Mouse (Mus musculus) megakaryocyte progenitor cell, adult 5-6 weeks (primary cell): Measurements from ENCODE around the gene Pcnx. TPM values are rescaled to one million over a fixed set of nuclear protein-coding genes. Genes with fewer than 3 reads are reported as not detected.
"Not testable (repeated sequence)": the region's sequence is repeated elsewhere in the genome, so short reads cannot be mapped to it uniquely, and the experiment has no call there.

Experiments used
- ATAC-seq: replicated peaks from 2 replicates; pipeline ENCODE4 v1.8.0; 2016; ENCODE audit warnings: mild to moderate bottlenecking, moderate TSS enrichment, inconsistent platforms; ENCODE audit not compliant: poor library complexity
- total RNA-seq, 2 experiments: library from RNA; stranded (forward) in 1 of 2; stranded (reverse) in 1 of 2; fragments of 157-497, 149-512 nt in 1 of 2; fragments of 200-1000 nt in 1 of 2; gene quantifications; 2 replicates each; pipeline versions ENCODE4 v1.2.3 to v1.2.4; 2015 to 2017

The Pcnx gene
- total RNA-seq, 2 experiments from 2014 or later: 10.0 to 32.2 TPM

DNA sequence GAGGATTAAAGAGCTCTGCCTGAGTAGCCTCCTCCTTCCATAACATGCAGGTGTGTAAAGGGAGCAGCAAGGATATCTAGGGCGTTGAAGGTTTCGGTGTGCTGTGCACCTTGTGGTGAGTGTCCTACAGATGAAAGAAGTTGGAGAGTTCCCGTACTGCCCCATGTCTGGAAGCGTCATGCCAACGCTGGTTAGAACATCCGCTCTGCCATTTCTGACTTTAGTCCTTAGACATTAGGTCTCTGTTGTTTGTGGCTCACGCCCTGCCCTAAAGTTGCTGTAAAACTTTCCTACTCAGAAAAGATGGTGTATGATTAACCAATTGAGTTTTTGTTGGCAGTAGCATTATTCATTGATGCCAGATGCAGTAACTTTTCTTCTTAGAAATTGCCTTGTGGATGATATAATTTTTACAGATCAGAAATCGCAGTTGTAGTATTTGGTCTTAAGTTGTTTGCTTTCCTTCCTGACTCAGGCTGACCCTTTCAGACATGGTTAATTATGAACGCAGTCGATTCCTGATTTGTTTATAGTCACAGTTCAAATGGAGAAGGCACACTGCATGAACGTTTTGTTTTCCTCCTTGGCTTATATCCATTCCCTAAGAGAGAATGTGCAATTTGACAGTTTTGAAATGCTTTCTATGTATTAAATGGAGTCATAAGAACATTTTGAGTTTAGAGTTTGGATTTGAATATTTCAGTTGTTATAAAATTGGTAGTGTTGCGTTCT lies 83.7 kb downstream of the Pcnx start:
- ATAC-seq: no peak

DNA sequence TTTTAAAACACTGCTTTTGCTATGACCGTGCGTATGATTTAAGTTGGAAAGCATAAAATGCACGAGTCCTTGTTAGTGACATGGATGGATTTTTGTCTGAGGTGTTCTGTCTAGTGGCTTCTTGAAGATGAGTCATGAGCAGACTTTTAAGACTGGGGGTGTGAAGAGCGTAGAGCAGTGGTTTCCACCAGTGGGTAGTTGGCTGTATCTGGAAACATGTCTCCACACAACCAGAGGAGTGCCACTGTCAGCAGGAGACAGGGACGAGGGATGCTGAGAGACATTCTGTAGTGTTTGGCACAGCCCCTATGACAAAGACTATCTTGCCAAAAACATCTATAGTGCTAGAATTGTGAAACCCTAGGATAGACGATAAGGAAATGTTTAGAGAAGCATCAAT lies 89.2 kb downstream of the Pcnx start:
- no peak for ATAC-seq

DNA sequence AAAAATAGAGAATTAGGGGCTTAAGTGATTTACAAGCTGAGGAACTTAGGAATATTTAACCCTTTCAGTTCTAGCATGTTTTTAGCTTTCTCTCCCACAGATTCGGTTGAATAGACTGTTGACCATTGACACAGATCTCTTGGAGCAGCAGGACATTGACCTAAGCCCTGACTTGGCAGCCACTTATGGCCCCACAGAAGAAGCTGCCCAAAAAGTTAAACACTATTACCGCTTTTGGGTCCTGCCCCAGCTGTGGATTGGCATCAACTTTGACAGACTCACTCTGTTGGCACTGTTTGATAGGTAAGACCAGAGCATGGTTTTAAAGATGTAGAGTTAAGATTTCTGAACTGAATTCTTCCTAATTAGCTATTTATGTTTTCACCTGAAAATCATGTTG lies 90.2 kb downstream of the Pcnx start:
- no peak for ATAC-seq

DNA sequence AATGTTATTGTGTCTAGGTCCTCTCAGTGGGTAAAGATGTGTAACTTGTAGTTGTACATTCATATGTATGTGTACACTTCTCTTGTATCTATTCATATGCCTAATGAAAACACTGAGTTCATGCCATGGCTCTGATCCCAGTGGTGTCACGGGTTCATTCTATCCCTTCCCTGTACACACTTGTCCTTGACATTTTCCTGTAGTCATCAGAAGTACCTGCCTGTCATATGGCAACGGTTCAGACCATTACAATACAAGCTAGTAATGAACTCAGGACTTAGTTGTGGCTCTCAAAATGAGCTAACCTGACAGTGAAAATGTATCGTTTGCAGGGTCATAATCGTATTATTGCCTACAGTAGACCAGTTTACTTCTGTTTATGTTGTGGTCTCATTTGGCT lies 98.5 kb downstream of the Pcnx start:
- ATAC-seq: no peak

DNA sequence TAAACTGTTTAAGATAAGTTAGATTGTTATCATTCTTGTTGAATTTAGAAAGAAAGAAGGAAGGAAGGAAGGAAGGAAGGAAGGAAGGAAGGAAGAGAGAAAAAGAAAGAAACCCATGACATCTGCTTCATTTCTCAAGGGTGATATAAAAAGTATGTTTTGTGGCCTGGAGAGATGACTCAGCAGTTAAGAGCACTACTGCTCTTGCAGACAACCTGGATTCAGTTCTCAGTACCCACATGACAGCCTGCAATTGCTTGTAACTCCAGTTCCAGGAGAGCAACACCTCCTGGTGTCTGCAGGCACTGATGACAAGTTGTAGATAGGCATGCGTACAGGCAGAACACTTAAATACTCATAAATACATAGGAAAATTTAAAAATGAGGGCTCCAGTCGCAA lies 105.6 kb downstream of the Pcnx start:
- ATAC-seq: peak; percentile 39

DNA sequence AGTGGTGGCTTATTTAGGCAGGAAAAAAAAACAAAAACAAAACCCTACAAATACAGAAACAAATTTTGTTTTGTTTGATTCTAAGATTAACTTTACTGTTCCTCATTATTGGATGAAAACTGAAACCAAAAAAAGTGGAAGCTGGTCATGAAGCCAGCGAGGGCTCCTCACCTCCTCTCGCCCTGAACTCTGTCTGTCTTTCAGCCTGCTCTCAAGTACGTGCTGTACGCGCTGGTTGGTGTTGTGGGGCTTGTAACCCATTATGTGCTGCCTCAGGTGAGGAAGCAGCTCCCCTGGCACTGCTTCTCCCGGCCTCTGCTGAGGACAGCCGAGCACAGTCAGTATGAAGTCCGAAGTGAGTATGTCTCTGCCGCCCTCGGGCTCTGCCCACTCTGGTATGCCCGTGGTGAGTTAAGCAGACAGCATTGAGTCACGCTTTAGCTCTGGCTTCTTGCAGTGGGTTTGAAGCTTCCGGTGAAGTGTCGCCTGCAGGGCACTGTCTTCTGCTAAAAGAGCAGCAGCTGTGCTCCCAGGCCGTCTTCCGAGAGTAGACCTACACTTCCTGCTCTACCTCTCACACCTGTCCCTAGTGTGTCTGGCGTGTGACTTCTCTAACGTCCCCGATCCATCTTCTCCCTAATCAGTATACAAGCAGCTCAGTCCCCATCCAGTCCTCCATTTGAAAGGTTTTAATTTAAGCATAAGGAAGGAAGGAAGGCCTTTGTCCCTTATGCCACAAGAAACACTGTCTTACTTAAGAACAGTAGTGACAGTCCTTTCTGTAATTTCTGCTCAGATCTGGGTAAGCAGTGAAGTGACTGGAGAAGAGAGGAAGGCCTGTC lies 111.4 kb downstream of the Pcnx start:
- ATAC-seq: peak; percentile 61

DNA sequence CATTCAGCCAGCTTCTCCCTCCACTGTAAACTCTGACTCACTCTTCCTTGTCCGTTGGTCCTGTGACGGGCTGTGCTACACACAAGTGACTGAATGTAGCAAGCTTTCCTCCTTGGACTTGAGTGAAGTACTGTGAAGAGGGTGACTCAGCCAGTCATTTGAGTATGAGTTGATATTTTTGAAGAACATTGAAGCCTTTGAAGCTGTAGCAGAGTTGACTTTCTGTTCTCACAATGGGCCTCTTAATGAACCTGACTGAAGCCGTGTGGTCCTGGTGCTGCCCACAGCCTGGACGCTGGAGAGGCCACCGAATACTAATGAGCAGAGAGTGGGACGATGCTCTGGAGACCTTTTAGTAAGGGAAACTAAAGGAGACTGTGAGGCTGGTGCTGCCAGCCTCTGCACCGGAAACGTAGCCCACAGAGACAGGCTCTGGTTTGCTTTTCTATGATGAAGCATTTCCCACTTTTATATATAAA lies 112.1 kb downstream of the Pcnx start:
- ATAC-seq: peak; percentile 82

DNA sequence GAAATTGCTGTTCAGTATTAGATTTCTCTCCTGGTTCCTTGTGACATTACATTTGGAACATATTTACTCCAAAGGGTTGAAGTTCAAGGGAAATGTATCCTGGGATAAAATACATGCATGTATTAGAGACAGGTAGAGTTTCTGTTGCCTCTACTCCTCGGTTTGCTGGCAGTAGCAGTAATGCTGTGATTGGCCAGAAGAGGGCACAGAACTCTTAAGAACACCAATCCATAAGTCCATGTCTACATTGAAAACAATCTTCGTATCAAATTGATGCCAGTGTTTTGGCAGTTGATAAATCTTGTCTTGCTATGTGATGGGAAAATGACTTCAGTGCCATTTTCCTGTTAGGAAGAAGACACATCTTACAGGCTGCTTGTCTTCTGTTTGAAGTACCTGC lies 115.0 kb downstream of the Pcnx start:
- ATAC-seq: no peak

DNA sequence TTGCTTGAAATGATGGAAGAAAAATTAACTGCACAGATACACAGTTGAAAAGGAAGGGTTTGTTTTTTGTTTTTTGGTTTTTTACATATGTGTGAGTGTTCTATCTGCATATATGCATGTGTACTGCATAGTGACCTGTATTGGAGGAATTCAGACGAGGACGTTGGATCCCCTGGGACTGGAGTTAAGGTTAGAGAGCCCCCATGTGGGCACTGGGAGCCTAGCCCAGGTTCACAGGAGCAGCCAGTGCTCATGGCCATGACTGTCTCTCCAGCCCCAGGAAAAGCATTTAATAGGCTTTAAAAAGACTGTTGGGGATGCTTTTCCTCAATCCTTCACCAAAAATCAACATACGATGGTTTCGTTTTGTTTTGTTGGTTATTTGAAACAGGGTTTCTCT lies 117.5 kb downstream of the Pcnx start:
- 0 out of 2 replicates have a peak, but pooled peaks have one; percentile 31 for ATAC-seq

DNA sequence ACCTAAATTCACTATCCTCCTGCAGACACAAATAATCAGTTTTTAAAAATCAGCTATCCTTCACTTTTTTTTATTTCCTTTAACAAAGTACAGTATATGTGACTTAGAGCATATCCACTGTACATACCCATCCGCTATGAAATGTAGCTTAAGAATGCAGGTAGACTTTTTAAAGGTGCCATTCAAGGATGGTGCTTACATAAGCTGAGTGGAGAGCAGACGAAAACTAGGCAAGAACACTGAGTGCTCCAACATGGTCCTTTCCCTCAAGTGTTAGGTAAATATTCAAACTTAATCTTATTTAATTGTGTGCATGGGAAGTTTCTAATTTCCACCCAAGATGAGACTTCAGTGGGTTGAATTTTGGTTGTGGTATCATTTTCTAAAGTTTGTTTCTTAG lies 119.5 kb downstream of the Pcnx start:
- no peak for ATAC-seq

DNA sequence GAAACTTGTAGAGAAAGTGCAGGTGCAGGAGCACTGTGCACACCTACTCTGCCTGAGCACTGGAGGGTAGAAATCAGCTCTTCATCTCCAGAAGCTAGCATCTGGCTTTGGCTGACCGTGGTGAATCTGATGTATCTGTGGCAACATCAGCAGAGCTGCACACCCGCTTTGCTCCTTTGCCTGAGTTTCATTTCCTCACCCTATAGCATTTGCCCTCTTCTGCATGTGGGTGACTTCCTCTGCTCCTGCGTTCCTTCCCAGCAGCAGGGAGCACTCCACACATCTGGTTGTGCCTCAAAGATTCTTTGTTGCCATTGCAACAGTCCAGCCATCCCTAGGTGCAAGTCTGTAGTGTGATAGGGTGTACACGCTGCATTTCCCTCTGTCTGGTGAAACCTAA lies 132.3 kb downstream of the Pcnx start:
- peak; percentile 75 for ATAC-seq

DNA sequence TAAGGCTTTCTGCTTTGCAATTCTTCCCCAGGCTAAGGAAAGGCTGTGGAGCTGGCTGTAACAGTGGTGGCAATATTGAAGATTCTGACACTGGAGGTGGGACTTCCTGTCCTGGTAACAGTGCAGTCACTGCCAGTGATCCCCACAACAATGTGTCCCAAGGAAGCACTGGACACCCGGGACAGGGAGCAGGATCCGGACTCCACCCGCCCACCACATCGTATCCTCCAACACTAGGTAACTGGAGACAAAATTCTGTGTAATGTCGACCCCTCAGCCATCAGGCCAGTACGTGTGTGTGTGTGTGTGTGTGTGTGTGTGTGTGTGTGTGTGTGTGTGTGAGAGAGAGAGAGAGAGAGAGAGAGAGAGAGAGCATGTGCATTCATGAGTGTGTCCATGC lies 133.2 kb downstream of the Pcnx start:
- ATAC-seq: no peak

DNA sequence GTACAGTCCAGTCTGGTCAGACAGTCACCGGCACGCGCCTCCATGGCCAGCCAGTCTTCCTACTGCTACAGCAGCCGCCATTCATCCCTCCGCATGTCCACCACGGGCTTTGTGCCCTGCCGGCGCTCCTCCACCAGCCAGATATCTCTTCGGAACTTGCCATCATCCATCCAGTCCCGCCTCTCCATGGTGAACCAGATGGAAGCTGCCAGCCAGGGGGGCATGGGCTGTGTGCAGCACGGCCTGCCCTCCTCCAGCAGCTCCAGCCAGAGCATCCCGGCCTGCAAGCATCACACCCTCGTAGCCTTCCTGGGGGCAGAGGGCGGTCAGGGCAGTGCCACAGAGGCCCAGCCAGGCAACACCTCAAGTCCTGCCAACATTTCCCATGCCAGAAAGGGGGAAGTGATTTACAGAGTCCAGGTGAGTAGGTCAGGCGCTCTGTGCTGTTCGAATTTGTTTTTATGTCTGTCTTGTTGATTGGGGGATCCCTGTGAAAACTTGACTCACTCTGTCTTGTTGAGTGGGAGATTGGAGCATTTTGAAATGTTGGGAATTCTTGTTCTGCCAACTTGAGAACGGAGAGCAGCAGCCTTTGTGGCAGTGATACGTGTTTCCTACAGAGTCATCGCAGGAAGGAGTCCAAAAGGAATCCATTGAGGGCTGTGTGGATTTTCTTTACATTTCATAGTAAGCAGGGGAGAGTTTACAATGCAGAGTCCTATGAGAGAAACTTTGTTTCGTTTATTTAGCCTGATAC lies 135.3 kb downstream of the Pcnx start:
- ATAC-seq: no peak

DNA sequence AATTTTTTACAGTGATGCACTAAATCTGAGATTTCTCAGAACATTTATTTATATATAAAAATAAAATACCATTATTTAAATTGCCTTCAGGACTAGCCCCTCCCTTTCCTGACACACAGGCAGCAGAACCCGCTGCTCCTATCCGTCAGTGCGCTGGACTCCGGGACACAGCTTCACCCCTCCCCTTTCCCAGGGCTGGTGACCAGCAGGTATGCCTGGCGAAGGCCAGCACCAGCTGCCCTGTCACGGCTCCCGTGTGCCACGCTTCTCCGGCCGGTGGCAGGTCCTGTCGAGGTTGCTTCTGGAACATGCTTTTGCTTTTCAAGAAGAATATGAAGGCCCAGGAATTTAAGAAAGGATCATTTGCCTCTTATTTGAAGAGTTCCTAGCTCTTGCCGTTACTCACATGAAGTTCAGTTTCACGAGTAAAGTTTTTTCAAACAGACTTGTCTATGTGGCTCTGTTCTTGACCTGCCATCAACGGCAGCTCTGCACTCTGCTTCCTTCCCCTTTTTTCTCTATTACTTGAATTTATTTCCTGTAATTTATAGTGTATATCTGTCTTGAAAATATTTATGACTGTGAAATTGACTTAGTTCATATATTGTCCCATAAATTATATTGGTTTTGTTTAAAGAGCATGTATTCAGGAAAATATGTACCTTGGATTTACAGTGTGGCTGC lies 137.0 kb downstream of the Pcnx start:
- no peak for ATAC-seq

DNA sequence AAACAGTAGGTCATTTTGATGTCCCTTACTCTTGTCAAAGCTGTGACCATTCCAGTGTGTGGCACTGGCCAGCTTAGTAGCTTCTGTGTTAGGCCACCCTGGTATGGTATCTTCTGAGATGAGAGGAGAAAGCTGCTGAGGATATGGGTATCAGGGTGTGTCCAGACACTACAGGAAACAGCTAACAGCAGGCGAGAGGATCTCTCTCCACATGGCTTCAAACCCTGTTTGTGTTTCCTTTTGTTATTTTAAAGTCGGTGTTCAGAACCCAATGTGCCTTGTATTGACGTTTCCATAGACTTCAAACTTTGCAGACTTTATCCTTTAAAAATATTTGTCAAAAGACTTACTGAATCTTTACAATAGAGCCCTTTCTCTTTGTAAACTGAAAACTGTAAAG lies 137.7 kb downstream of the Pcnx start:
- peak; percentile 34; the same call in 1 of the 2 replicates for ATAC-seq

DNA sequence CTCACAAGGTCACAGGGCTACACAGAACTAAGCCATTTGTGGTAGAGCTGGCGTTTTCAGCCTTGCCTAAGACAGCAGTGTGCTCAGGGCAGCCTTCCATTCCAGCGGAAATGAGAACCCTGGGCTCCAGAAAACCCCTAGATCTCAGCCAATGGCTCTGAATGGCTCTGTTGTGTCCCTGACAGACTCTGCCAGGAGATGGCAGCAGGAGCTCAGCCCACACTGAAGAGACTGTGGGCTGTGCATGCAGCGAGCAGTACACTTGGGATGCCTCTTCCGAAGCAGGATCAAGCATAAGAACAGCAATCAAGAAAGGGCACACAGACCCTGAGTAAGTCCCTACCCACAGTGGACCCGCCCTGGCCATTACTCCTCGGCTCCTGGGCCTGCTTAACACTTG lies 142.9 kb downstream of the Pcnx start:
- peak; percentile 90 for ATAC-seq

DNA sequence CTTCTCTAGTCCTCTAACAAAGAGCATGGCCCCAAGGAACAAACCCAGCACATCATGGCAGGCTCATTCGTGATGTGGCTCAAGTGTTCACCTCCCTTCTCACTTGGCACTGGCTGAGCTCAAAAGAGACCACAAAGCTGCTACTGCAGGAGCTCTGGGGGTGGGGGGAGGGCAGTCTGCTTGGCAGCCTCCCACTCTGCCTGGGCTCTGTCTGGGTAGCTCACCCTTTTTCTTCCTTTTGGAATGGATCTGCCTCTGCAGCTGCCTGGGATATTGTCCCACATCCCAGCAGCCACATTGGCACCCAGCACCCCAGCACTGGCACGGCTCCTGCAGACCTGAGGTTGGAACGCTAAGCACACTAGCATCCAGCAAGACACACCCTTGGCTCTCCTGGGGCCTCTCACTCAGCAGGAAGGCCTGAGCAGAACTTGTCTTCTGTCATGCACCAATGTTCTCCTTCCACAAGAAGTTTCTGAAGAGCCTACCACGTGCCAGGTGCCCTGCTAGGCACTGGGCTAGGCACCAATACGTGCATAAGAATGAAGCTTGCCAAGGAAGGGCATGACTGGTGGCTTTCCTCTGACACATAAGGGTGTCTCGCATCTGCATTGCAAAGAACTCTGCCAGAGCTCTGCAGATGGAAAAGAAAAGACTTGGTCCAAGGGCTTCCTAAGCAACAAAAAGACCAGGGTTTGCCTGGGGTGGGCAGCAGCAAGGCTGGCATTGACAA lies 166.2 kb downstream of the Pcnx start:
- not testable (repeated sequence) for ATAC-seq

DNA sequence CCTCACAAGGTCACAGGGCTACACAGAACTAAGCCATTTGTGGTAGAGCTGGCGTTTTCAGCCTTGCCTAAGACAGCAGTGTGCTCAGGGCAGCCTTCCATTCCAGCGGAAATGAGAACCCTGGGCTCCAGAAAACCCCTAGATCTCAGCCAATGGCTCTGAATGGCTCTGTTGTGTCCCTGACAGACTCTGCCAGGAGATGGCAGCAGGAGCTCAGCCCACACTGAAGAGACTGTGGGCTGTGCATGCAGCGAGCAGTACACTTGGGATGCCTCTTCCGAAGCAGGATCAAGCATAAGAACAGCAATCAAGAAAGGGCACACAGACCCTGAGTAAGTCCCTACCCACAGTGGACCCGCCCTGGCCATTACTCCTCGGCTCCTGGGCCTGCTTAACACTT lies 173.7 kb downstream of the Pcnx start:
- peak; percentile 94 for ATAC-seq

DNA sequence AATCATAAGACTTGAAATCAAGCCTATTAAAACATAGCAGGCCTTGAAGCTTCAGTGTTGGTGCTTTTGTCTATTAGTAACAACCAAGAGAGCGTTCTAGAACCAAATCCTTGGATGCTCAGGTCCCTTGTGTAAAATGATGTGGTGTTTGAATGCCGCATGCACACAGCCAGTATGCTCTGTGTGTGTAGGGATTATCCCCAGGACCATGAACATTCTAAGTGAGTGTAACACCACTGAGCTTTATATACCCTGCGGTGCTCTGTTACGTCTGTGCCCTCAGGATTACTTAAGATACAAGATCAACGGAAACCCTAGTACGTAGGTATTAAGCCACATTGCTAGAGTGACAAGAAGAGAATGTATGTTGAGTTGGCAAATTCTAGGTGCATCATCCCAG lies 174.2 kb downstream of the Pcnx start:
- not testable (repeated sequence) for ATAC-seq

DNA sequence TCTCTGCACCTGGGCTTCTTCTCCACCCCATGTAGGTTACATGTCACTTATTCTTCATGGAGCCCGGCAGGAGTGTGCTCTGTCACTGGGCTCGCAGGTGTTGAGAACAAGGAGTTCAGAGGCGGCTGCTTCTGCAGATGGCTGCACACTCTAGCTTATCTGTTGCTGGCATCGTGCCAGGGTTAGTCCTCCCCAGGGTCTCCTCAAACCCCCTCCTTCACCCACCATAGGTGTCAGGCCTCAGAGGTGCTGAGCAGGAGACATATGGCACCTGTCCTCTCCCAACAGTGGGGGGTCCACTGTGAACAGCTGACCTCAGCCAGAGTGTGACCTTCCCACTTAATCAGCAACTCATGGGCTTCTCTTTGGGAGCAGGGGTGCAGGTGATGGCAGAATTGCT lies 184.3 kb downstream of the Pcnx start:
- ATAC-seq: not testable (repeated sequence)
